Mouse (Mus musculus) layer of hippocampus, postnatal 10 days (tissue): Measurements from ENCODE around the gene Ncam1. TPM values are rescaled to one million over a fixed set of nuclear protein-coding genes. Genes with fewer than 3 reads are reported as not detected.
A peak's percentile ranks its signal among the peaks of the same experiment; 100 is the strongest.

ENCODE experiments used
- DNase-seq, 2 experiments: peaks; one replicate each; pipeline ENCODE4 v3.0.0; 2021; ENCODE audit warnings: low spot score in 2 of 2
- total RNA-seq, 2 experiments: library from RNA; stranded (reverse); gene quantifications; 2 replicates each; pipeline ENCODE4 v1.2.3; 2021

The Ncam1 gene
- total RNA-seq, 2 experiments from 2014 or later = 591 to 653 TPM

- DNase-seq = no peak
These were observed 175.6 kb downstream of the Ncam1 start for GRCm38 (mm10) chr9:49622928-49623676.

GRCm38 (mm10) chr9:49621691-49622090 lies 177.0 kb downstream of the Ncam1 start:
- DNase-seq = no peak

DNA sequence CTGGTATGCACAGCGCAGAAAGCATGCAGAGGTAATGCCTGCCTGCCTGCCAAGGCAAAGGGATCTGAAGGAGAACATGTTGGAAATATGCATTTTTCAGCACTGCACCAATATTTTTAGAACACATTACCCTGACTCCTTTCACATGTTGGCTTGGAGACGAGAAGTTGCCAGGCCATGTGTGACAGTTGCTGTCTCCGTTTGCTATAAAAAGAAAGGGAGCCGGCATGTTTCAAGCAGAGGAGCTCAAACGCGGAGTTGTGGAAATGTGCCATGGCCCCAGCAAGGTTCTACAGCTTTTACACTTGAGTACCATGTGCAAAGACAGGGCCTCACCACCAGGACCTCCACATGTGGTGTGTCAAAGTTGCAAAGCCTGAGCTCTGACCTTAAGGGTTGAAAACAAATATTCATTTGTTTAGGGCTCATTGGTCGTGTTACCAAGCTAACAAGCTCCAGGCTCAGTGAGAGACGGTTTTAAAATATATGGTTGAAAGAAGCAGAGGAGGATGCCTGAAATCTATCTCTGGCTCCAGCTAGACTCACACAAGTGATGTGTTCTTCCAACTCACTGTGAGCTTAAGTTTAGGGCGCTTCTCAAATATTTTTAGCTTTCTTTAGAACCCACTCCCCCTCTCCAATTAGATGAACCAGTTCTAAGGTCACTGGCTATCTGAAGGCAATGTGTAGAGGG lies 179.9 kb downstream of the Ncam1 start:
- DNase-seq = peak in 1 of 2 experiments; percentile 16

DNA sequence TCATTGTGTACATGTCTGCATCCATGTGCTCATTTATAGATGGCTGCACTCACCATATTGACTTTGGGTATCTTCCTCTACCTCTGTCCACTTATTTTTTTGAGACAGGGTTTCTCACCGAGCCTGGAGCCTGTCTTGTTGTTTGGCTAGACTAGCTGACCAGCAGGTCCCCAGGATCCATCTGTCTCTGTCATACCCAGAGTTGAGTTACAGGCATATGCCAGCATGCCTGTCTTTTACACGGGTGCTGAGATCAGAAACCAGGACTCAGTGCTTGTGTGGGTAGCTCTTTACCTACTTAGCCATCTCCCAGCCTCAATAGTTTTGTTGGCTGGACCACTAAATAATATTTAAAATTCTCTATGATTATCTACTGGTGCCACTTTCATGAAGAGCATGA lies 180.5 kb downstream of the Ncam1 start:
- DNase-seq = no peak

DNA sequence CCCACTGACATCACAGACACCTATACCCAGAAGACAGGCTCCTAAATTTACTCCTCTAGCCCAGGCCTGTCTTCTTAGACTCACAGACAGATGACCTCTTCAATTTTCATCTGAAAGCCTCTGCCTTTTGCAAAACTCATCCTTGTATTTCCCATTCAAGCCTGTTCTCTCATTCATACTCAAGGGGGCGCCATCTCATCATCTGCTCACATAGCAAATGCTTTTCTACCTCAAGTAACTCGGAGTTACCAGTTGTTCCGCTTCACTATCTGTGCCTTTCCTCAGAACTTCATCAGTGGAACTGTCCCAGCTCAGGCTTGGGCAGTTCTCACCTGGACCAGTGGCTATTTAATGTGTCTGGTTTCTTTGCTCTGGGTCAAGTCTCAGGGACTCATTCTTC lies 181.5 kb downstream of the Ncam1 start:
- peak; percentile 55 to 67 for DNase-seq

DNA sequence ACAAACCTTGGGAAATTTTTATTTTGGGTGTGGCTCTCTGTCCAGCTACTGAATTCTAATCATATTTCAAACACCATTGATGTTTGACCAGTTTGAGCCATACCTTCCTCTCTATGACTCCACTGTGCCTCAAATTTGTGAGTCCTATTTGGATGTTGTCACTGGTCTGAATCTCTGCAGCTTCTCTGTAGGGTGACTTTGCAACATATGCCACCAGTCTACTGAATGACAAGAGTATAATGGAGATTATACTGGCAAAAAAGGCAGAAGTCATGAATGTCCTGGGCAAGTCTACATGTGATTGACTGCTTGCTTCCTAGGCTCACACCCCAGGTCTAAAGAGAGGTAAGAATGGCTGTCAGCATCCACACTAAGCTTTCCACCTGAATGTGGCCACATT lies 186.3 kb downstream of the Ncam1 start:
- no peak for DNase-seq

GRCm38 (mm10) chr9:49608191-49608590 lies 190.5 kb downstream of the Ncam1 start:
- no peak for DNase-seq

GRCm38 (mm10) chr9:49606717-49607116 lies 192.0 kb downstream of the Ncam1 start:
- no peak for DNase-seq

GRCm38 (mm10) chr9:49606317-49606716 lies 192.4 kb downstream of the Ncam1 start:
- no peak for DNase-seq

DNA sequence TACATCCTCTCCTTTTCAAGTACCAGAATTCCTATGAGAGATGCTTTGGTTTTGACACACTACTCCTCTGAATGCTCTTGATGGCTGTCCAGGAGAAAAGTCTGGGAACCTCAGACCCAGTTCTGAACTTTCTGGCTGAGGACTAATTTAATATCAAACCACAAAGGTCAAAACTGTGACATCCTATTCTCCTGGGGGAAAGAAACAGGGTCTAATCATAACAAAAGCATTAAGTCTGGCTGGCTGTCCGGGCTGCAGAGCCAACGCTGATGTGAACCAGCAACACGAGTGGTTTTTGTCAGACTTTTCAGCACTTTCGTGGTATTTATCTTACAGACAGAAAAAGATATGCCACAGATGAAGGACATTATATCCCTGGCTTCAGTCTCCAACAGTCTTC lies 192.9 kb downstream of the Ncam1 start:
- DNase-seq = no peak

DNA sequence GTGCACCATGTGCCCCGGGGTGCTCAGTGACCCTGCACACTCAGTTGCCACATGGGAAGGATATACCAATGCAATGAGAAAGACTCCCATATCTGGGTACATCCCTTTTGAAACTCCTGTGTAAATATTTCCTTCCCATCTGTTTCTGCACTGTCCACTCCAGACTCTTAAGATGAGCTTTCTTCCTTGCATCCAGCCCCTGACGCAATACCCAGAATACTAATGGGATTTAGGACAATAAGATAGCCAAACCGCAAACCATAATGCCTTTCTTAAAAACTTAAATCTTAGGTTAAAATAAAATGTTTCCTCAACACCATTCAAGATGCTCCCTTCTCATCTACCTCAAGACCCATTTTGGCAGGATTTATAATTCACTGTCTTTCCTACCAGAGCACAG lies 193.4 kb downstream of the Ncam1 start:
- DNase-seq = no peak

DNA sequence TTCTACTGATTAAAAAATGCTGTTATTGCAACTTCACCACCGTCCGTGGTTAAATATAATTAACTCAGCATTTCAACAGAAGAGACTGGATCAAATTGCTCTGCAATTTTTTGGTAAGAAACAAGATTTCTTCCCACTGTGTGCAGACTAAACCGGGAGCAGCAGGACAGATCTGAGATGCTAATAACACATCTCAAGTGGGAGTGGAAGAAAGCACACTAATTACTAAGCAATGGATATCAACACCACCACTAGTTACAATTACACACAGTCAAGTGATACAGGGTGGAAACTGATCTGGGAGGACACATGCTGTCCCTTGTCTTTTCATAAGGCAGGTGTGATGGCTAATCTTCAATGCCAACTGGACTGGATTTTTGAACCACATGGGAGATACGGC lies 197.5 kb downstream of the Ncam1 start:
- no peak for DNase-seq

DNA sequence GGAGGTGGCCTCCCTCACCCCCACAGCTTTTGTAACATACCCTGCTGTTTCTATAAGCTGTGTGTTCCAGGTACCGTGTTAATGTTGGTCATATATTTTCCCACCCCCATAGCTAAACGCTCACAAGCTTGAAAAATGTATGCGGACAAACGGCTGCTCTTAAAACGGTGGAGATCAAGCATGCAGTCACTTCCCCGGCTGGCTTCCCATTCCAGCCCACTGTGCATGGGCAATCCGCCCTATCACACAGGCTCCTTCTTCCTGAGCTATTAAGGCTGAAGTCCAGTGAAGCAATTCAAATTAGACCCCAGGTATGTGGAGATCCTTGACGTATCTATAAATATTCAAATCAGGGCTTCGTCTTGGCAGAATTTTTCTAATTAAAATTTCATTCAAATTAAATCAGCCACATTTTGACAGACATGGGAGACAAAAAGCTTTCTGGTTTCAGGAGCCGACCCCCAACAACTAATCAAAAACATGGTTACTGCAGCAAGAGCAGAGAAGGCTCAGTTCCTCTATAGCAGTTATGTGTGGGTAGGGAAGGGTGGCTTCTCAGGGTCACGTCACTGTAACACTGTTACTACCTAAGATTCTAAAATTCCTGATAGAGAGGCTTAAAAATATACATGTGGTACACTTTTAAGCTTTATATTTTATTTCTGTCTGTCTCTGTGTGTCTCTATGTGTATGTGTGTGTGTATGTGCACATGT lies 202.9 kb downstream of the Ncam1 start:
- peak in 1 of 2 experiments; percentile 19 for DNase-seq

- DNase-seq = no peak
These were observed 203.7 kb downstream of the Ncam1 start for GRCm38 (mm10) chr9:49594876-49595634.

GRCm38 (mm10) chr9:49593951-49594536 lies 204.7 kb downstream of the Ncam1 start:
- DNase-seq = peak in 1 of 2 experiments; percentile 20

- DNase-seq = no peak
These were observed 206.7 kb downstream of the Ncam1 start for GRCm38 (mm10) chr9:49592006-49592405.

- DNase-seq = no peak
These were observed 208.5 kb downstream of the Ncam1 start for GRCm38 (mm10) chr9:49590261-49590660.

DNA sequence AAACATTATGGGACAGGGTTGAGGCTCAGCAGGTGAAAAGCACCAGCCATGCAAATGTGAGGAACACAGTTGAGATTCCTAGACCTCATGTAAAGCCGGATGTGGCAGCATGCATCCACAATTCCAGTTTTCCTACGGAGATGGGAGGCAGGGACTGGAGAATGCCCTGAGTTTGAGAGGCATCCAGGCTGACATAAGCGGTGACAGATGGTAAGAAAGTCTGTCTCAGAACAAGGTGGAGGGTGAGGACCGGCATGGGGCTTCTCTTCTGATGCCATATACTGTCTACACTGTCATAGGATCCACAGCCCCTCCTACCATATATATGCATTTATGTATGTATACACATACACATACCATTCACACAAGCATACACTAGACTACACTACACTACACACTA lies 221.6 kb downstream of the Ncam1 start:
- DNase-seq = no peak

GRCm38 (mm10) chr9:49571695-49572510 lies 226.8 kb downstream of the Ncam1 start:
- DNase-seq = no peak
